Mouse (Mus musculus): Measurements from ENCODE around the gene Plekhg6.
A peak's percentile ranks its signal among the peaks of the same experiment; 100 is the strongest.

DNA sequence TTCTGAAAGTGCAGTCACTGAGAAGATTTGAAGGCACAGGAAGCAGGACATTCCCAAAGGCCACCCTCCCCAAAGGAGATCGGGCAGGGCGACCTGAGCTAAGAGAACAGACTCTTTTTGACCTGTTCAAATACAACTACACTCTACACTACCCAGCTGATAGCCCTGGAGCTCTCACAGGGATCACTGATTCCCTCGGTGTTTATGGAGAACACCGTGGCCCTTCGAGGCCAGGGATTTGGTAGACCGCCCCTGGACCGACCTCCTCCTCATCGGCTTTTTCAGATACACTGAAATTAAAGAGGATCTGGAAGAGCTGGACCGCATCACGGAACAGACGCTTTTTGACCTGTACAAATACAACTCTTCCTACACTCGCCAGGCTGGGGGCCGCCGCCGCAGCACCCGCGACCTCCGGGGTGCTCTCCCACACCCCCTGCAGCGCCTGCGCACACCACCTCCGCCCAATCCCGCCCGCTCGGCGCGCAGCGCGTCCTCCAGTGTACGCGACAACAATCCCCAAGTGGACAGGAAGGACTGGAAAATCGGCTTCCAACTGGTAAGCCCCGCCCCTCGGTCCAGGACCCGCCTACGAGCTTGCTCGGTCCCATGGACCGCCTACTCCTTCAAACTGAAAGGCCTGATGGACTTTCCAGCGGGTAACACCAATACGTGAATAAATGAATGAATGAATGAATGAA, 49.8 kb downstream of the Plekhg6 start:
- TF ChIP-seq CTCF (IDR thresholded peaks at IDR 0.05; ENCODE audit: borderline replicate concordance, insufficient read depth, low read length) (no peak), POLR2A (IDR thresholded peaks at IDR 0.05; ENCODE audit: low read depth, low read length) (peak; percentile 88)

Data from embryonic fibroblast, embryonic 13.5 days (primary cell).